Mouse (Mus musculus) stomach, postnatal 0 days (tissue): ENCODE results near the gene Apmap. TPM values are rescaled to one million over a fixed set of nuclear protein-coding genes. Genes with fewer than 3 reads are reported as not detected.

Experiments
- ATAC-seq: fragments of 200-750 bp; cut with Nextera tagmentation; 2 replicates; pipeline ENCODE4 v1.8.0; 2017; ENCODE audit not compliant: low FRiP score, low TSS enrichment
- DNase-seq: peaks from one replicate; pipeline ENCODE4 v3.0.0-alpha.2; 2016; ENCODE audit warnings: low spot score
- H3K27ac ChIP-seq: fragments of 300-500 bp; sonication (generic); replicated peaks from 2 replicates; pipeline ENCODE4 v1.5.1; 2014; ENCODE audit warnings: mild to moderate bottlenecking, control low read depth
- H3K27me3 ChIP-seq: fragments of 300-500 bp; sonication (generic); 2 replicates; pipeline ENCODE4 v1.6.1; 2014; ENCODE audit warnings: low read length; ENCODE audit not compliant: control insufficient read depth, insufficient read depth
- H3K36me3 ChIP-seq: fragments of 300-500 bp; sonication (generic); 2 replicates; pipeline ENCODE4 v1.6.1; 2014; ENCODE audit warnings: low read length, mixed read lengths; ENCODE audit not compliant: control insufficient read depth, insufficient read depth
- H3K4me1 ChIP-seq: fragments of 300-500 bp; sonication (generic); replicated peaks from 2 replicates; pipeline ENCODE4 v1.6.1; 2014; ENCODE audit warnings: antibody characterized with exemption; ENCODE audit not compliant: control insufficient read depth, insufficient read depth
- H3K4me2 ChIP-seq: fragments of 300-500 bp; sonication (generic); replicated peaks from 2 replicates; pipeline ENCODE4 v1.6.1; 2014; ENCODE audit warnings: low read depth, mild to moderate bottlenecking, control low read depth, moderate library complexity
- H3K4me3 ChIP-seq: fragments of 300-500 bp; sonication (generic); 2 replicates; pipeline ENCODE4 v1.5.1; 2014; ENCODE audit warnings: low read depth, low read length, control low read depth
- H3K9ac ChIP-seq: fragments of 300-500 bp; sonication (generic); 2 replicates; pipeline ENCODE4 v1.6.1; 2014; ENCODE audit warnings: mild to moderate bottlenecking, low read length, control low read depth, mixed read lengths
- H3K9me3 ChIP-seq: fragments of 300-500 bp; sonication (generic); 2 replicates; pipeline ENCODE4 v1.6.1; 2016; ENCODE audit warnings: low read length; ENCODE audit not compliant: control insufficient read depth
- CTCF ChIP-seq: IDR thresholded peaks from 2 replicates; pipeline ENCODE4 v1.5.1; 2016; ENCODE audit warnings: antibody characterized with exemption, low read depth, mild to moderate bottlenecking, moderate library complexity
- EP300 ChIP-seq: optimal IDR thresholded peaks from 2 replicates; pipeline ENCODE3; 2016; ENCODE audit warnings: antibody characterized with exemption
- WGBS: fragments of 180-500 bp; shearing (Covaris S2); extraction: QIAGEN DNeasy Blood & Tissue Kit; methylation state at CpG from one replicate; pipeline ENCODE4 v1.1.7; 2014; 5-methylcytosine and 5-hydroxymethylcytosine counted together
- polyA plus RNA-seq: library from polyadenylated mRNA; unstranded; fragments of >200 nt; fragmentation: Nextera tagmentation; extraction: Ambion mirVana; gene quantifications from 2 replicates; pipeline ENCODE4 v1.2.1, GENCODE M21; 2015

The Apmap gene
- polyA plus RNA-seq: 30.0 and 30.1 TPM in 2 replicates

- ATAC-seq (peak; percentile 95), DNase-seq (peak; percentile 97)
- 1% methylated on average over 42 of the region's 42 CpGs for WGBS
- H3K36me3 ChIP-seq: no peaks in the 10 kb centered on the region
- H3K4me1 ChIP-seq: no peaks in the 10 kb centered on the region; the same call in 1 of the 2 replicates
- H3K27me3 ChIP-seq: no peaks in the 10 kb centered on the region
- peak within 1 kb of the TSS; percentile 84 for H3K4me3 ChIP-seq
- peak within 1 kb of the TSS; percentile 58 for H3K27ac ChIP-seq
- no peaks in the 10 kb centered on the region for H3K9me3 ChIP-seq
- H3K9ac ChIP-seq: peak within 1 kb of the TSS; percentile 90
- H3K4me2 ChIP-seq: peak within 1 kb of the TSS; percentile 90
- TF ChIP-seq EP300: no peak
- peak; percentile 48 for TF ChIP-seq CTCF
Measured at GRCm38 (mm10) chr2:150608087-150608799, at the start of gene Apmap. Gene Apmap (minus strand): TSS chr2:150608567.

- no peak overlapping the region for H3K4me2 ChIP-seq
Measured at GRCm38 (mm10) chr2:150656975-150657768, 48.8 kb upstream of the Apmap start.

GRCm38 (mm10) chr2:150656112-150656511 is 47.7 kb upstream of the Apmap start:
- no peaks in the 10 kb centered on the region for H3K27me3 ChIP-seq
- H3K27ac ChIP-seq: no peak overlapping the region
- H3K4me1 ChIP-seq: no peaks in the 10 kb centered on the region
- no peak overlapping the region for H3K9ac ChIP-seq
- H3K4me2 ChIP-seq: no peak overlapping the region
- TF ChIP-seq EP300: no peak
- no peak for TF ChIP-seq CTCF
- no peaks in the 10 kb centered on the region for H3K9me3 ChIP-seq
- H3K36me3 ChIP-seq: peaks cover 4% of the 10 kb centered on the region; the same call in 1 of the 2 replicates
- 96% methylated on average over 3 of the region's 3 CpGs for WGBS
- ATAC-seq (no peak), DNase-seq (no peak)
- no peak overlapping the region for H3K4me3 ChIP-seq

More at GRCm38 (mm10) chr2:150656975-150657768, 48.8 kb upstream of the Apmap start:
- Histone ChIP-seq H3K27ac (no peak overlapping the region), H3K4me1 (no peaks in the 10 kb centered on the region), H3K9me3 (no peaks in the 10 kb centered on the region), H3K4me3 (no peak overlapping the region), H3K36me3 (peaks cover 4% of the 10 kb centered on the region; the same call in 1 of the 2 replicates), H3K27me3 (no peaks in the 10 kb centered on the region), H3K9ac (no peak overlapping the region)
- TF ChIP-seq CTCF (no peak), EP300 (no peak)
- ATAC-seq: no peak
- 57% methylated on average over 8 of the region's 8 CpGs for WGBS
- no peak for DNase-seq

GRCm38 (mm10) chr2:150655290-150655689 is 46.9 kb upstream of the Apmap start:
- ATAC-seq (peak; percentile 80), DNase-seq (no peak)
- Histone ChIP-seq H3K36me3 (peaks cover 4% of the 10 kb centered on the region; the same call in 1 of the 2 replicates), H3K4me2 (no peak overlapping the region), H3K9me3 (no peaks in the 10 kb centered on the region), H3K27me3 (no peaks in the 10 kb centered on the region), H3K27ac (no peak overlapping the region), H3K4me1 (no peaks in the 10 kb centered on the region), H3K9ac (no peak overlapping the region), H3K4me3 (no peak overlapping the region)
- TF ChIP-seq EP300: no peak
- TF ChIP-seq CTCF: no peak
- 66% methylated on average over 6 of the region's 6 CpGs for WGBS

- Histone ChIP-seq H3K27me3 (no peaks in the 10 kb centered on the region), H3K4me2 (no peak overlapping the region), H3K4me1 (no peaks in the 10 kb centered on the region), H3K9me3 (no peaks in the 10 kb centered on the region), H3K36me3 (peaks cover 4% of the 10 kb centered on the region; the same call in 1 of the 2 replicates), H3K4me3 (no peak overlapping the region), H3K27ac (no peak overlapping the region), H3K9ac (no peak overlapping the region)
- no peak for TF ChIP-seq CTCF
- no peak for TF ChIP-seq EP300
- no peak for DNase-seq
- 77% methylated on average over 2 of the region's 2 CpGs for WGBS
- no peak for ATAC-seq
Measured at GRCm38 (mm10) chr2:150654814-150655213, 46.4 kb upstream of the Apmap start.

- H3K4me1 ChIP-seq: no peaks in the 10 kb centered on the region
- H3K27me3 ChIP-seq: no peaks in the 10 kb centered on the region
- 32% methylated on average over 9 of the region's 9 CpGs for WGBS
- peak overlapping the region; percentile 30; the same call in 1 of the 2 replicates for H3K27ac ChIP-seq
- no peaks in the 10 kb centered on the region for H3K9me3 ChIP-seq
- TF ChIP-seq EP300: no peak
- TF ChIP-seq CTCF: no peak
- H3K36me3 ChIP-seq: no peaks in the 10 kb centered on the region
- H3K4me3 ChIP-seq: no peak overlapping the region
- H3K4me2 ChIP-seq: no peak overlapping the region
- DNase-seq (no peak), ATAC-seq (peak; percentile 16; the same call in 1 of the 2 replicates)
- no peak overlapping the region for H3K9ac ChIP-seq
Measured at GRCm38 (mm10) chr2:150651366-150651765, 43.0 kb upstream of the Apmap start.
